In the genomic region with DNA sequence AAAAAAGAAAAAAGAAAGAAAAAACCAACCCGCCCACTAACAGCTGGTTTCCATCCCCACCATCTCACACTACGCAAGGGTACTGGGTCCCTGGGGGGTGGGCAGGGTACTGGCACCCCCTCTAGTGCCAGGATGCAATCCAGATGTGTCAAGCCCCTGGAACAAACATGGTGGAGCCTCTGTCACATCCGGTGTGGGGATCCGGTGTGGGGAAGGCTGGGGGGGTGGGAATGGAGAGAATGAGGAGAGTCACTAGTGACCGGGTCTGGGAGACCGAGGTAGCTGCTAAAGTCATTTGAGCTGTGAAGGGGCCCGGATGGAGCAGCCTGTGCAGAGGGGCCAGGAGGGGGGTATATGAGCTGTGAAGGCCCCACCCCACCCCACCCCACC, we compare ENCODE assay signal across 8 mouse cellular contexts. TPM values are rescaled to one million over a fixed set of nuclear protein-coding genes. Genes with fewer than 3 reads are reported as not detected.
A peak's percentile ranks its signal among the peaks of the same experiment; 100 is the strongest.
DNase-seq lines count a peak whose midpoint lies in the region; ATAC-seq lines count a peak whose summit lies in the region.

No protein-coding gene starts in this region.

- peak; percentile 46 for DNase-seq in kidney, postnatal 10 days
- DNase-seq in kidney, adult 9 months, result no peak
- peak; percentile 69 for DNase-seq in forelimb bud, embryonic 11.5 days (ENCODE audit: low read depth, low spot score)
- no peak for DNase-seq in neural tube, embryonic 11.5 days (ENCODE audit: low spot score)
- DNase-seq in frontal cortex, postnatal 10 days (ENCODE audit: low spot score in 2 of 2), result no peak

- peaks cover 8% of the 10 kb centered on the region; the same call in 1 of the 2 replicates for H3K27me3 ChIP-seq in hindbrain, embryonic 13.5 days
- no peaks in the 10 kb centered on the region for H3K27me3 ChIP-seq in neural tube, embryonic 11.5 days (ENCODE audit: control insufficient read depth, insufficient read depth, low read length)
- H3K27me3 ChIP-seq in forebrain, embryonic 13.5 days, result peaks cover 5% of the 10 kb centered on the region; the same call in 1 of the 2 replicates

- H3K36me3 ChIP-seq in hindbrain, embryonic 13.5 days, result peaks cover 19% of the 10 kb centered on the region
- H3K36me3 ChIP-seq in neural tube, embryonic 11.5 days (ENCODE audit: control insufficient read depth, insufficient read depth, low read length), result peaks cover 4% of the 10 kb centered on the region; the same call in 1 of the 2 replicates
- H3K36me3 ChIP-seq in forebrain, embryonic 13.5 days (ENCODE audit: poor library complexity, severe bottlenecking), result peaks cover 18% of the 10 kb centered on the region

- H3K4me2 ChIP-seq in hindbrain, embryonic 13.5 days, result no peak overlapping the region; the same call in 1 of the 2 replicates
- peak overlapping the region; percentile 42 for H3K4me2 ChIP-seq in neural tube, embryonic 11.5 days (ENCODE audit: low read depth)
- H3K4me2 ChIP-seq in forebrain, embryonic 13.5 days, result no peak overlapping the region

- ATAC-seq in hindbrain, embryonic 13.5 days (ENCODE audit: low FRiP score), result no peak
- ATAC-seq in neural tube, embryonic 11.5 days (ENCODE audit: insufficient read depth, low FRiP score, low TSS enrichment), result no peak
- ATAC-seq in erythroid progenitor cell, adult 5-6 weeks (replicated peaks; ENCODE audit: low FRiP score, poor library complexity, severe bottlenecking), result no peak
- ATAC-seq in forebrain, embryonic 13.5 days, result no peak

- H3K4me1 ChIP-seq in hindbrain, embryonic 13.5 days (replicated peaks), result peaks cover 42% of the 10 kb centered on the region
- peaks cover 21% of the 10 kb centered on the region for H3K4me1 ChIP-seq in neural tube, embryonic 11.5 days (ENCODE audit: control insufficient read depth, insufficient read depth, low read length)
- H3K4me1 ChIP-seq in forebrain, embryonic 13.5 days, result peaks cover 26% of the 10 kb centered on the region

- H3K27ac ChIP-seq in hindbrain, embryonic 13.5 days, result no peak overlapping the region
- H3K27ac ChIP-seq in neural tube, embryonic 11.5 days (ENCODE audit: low read depth, low read length), result 0 out of 2 replicates have a peak overlapping the region, but pooled peaks have one; percentile 14
- no peak overlapping the region for H3K27ac ChIP-seq in forebrain, embryonic 13.5 days

- no peak overlapping the region for H3K4me3 ChIP-seq in hindbrain, embryonic 13.5 days
- no peak overlapping the region for H3K4me3 ChIP-seq in neural tube, embryonic 11.5 days (ENCODE audit: low read depth, low read length)
- H3K4me3 ChIP-seq in forebrain, embryonic 13.5 days, result no peak overlapping the region

- peak overlapping the region; percentile 60; the same call in 1 of the 2 replicates for H3K9ac ChIP-seq in hindbrain, embryonic 13.5 days
- H3K9ac ChIP-seq in neural tube, embryonic 11.5 days (ENCODE audit: low read length), result peak overlapping the region; percentile 49; the same call in 1 of the 2 replicates
- H3K9ac ChIP-seq in forebrain, embryonic 13.5 days, result no peak overlapping the region

- 73% methylated on average over 7 of the region's 7 CpGs for WGBS in hindbrain, embryonic 13.5 days
- 57% methylated on average over 7 of the region's 7 CpGs for WGBS in neural tube, embryonic 11.5 days
- WGBS in forebrain, embryonic 13.5 days, result 70% methylated on average over 7 of the region's 7 CpGs

- H3K9me3 ChIP-seq in hindbrain, embryonic 13.5 days, result no peaks in the 10 kb centered on the region
- no peaks in the 10 kb centered on the region for H3K9me3 ChIP-seq in neural tube, embryonic 11.5 days (ENCODE audit: control insufficient read depth, low read length)
- H3K9me3 ChIP-seq in forebrain, embryonic 13.5 days (replicated peaks), result no peaks in the 10 kb centered on the region

RNA-seq across cellular contexts. Expression of a gene that starts 4.8 kb away (rescaled TPM):
- 11.0 and 14.3 TPM in 2 replicates for polyA plus RNA-seq in hindbrain, embryonic 13.5 days (2015; fragmentation: Nextera tagmentation; extraction: Ambion mirVana)
- 24.8 and 28.5 TPM in 2 replicates for polyA plus RNA-seq in neural tube, embryonic 11.5 days (2014; fragmentation: Nextera tagmentation; extraction: Ambion mirVana)
- total RNA-seq in erythroid progenitor cell, adult 5-6 weeks (2015; ENCODE audit: low replicate concordance), result not detected in 2 replicates
- under 0.01 and 0.39 TPM in 2 replicates for total RNA-seq in erythroid progenitor cell, adult 5-6 weeks (2017; ENCODE audit: low replicate concordance)
- polyA plus RNA-seq in forebrain, embryonic 13.5 days (2015; fragmentation: Nextera tagmentation; extraction: Ambion mirVana), result 6.8 and 10.3 TPM in 2 replicates

RNA-seq across cellular contexts. Expression of a gene that starts 12.1 kb away (rescaled TPM):
- 65.1 and 65.8 TPM in 2 replicates for polyA plus RNA-seq in hindbrain, embryonic 13.5 days (2015; fragmentation: Nextera tagmentation; extraction: Ambion mirVana)
- polyA plus RNA-seq in neural tube, embryonic 11.5 days (2014; fragmentation: Nextera tagmentation; extraction: Ambion mirVana), result 70.3 and 72.7 TPM in 2 replicates
- 122 and 135 TPM in 2 replicates for total RNA-seq in erythroid progenitor cell, adult 5-6 weeks (2015; ENCODE audit: low replicate concordance)
- total RNA-seq in erythroid progenitor cell, adult 5-6 weeks (2017; ENCODE audit: low replicate concordance), result 217 and 249 TPM in 2 replicates
- polyA plus RNA-seq in forebrain, embryonic 13.5 days (2015; fragmentation: Nextera tagmentation; extraction: Ambion mirVana), result 92.4 and 103 TPM in 2 replicates

RNA-seq across cellular contexts. Expression of a gene that starts 30.8 kb away (rescaled TPM):
- 98.2 and 104 TPM in 2 replicates for polyA plus RNA-seq in hindbrain, embryonic 13.5 days (2015; fragmentation: Nextera tagmentation; extraction: Ambion mirVana)
- 131 and 135 TPM in 2 replicates for polyA plus RNA-seq in neural tube, embryonic 11.5 days (2014; fragmentation: Nextera tagmentation; extraction: Ambion mirVana)
- 13.0 and 22.0 TPM in 2 replicates for total RNA-seq in erythroid progenitor cell, adult 5-6 weeks (2015; ENCODE audit: low replicate concordance)
- 13.3 and 18.0 TPM in 2 replicates for total RNA-seq in erythroid progenitor cell, adult 5-6 weeks (2017; ENCODE audit: low replicate concordance)
- 115 and 124 TPM in 2 replicates for polyA plus RNA-seq in forebrain, embryonic 13.5 days (2015; fragmentation: Nextera tagmentation; extraction: Ambion mirVana)

RNA-seq across cellular contexts. Expression of a gene that starts 44.0 kb away (rescaled TPM):
- polyA plus RNA-seq in hindbrain, embryonic 13.5 days (2015; fragmentation: Nextera tagmentation; extraction: Ambion mirVana), result 3.4 and 4.4 TPM in 2 replicates
- polyA plus RNA-seq in neural tube, embryonic 11.5 days (2014; fragmentation: Nextera tagmentation; extraction: Ambion mirVana), result 5.6 TPM in 2 replicates
- total RNA-seq in erythroid progenitor cell, adult 5-6 weeks (2015; ENCODE audit: low replicate concordance), result 1.3 TPM in 1 of 2 replicates, not detected in the other
- 1.5 and 9.0 TPM in 2 replicates for total RNA-seq in erythroid progenitor cell, adult 5-6 weeks (2017; ENCODE audit: low replicate concordance)
- 2.4 and 2.8 TPM in 2 replicates for polyA plus RNA-seq in forebrain, embryonic 13.5 days (2015; fragmentation: Nextera tagmentation; extraction: Ambion mirVana)

RNA-seq across cellular contexts. Expression of a gene that starts 57.4 kb away (rescaled TPM):
- 0.21 TPM in 1 of 2 replicates, not detected in the other for polyA plus RNA-seq in hindbrain, embryonic 13.5 days (2015; fragmentation: Nextera tagmentation; extraction: Ambion mirVana)
- polyA plus RNA-seq in neural tube, embryonic 11.5 days (2014; fragmentation: Nextera tagmentation; extraction: Ambion mirVana), result 4.2 and 5.8 TPM in 2 replicates
- total RNA-seq in erythroid progenitor cell, adult 5-6 weeks (2015; ENCODE audit: low replicate concordance), result 164 and 214 TPM in 2 replicates
- total RNA-seq in erythroid progenitor cell, adult 5-6 weeks (2017; ENCODE audit: low replicate concordance), result 107 and 112 TPM in 2 replicates
- 0.17 and 0.37 TPM in 2 replicates for polyA plus RNA-seq in forebrain, embryonic 13.5 days (2015; fragmentation: Nextera tagmentation; extraction: Ambion mirVana)

Comparison
In these comparisons a context has a peak if more than half of its experiments do, and no peak if none do; other contexts are left out.
1. DNase-seq: peak in kidney, postnatal 10 days (single experiment) and forelimb bud, embryonic 11.5 days (single experiment); none in kidney, adult 9 months (single experiment), neural tube, embryonic 11.5 days (single experiment) and frontal cortex, postnatal 10 days (0 of 2).